Mouse (Mus musculus) lung, embryonic 15.5 days (tissue): ENCODE measurements around the gene Fam227a. TPM values are rescaled to one million over a fixed set of nuclear protein-coding genes. Genes with fewer than 3 reads are reported as not detected.
A peak's percentile ranks its signal among the peaks of the same experiment; 100 is the strongest.

Experiments
- ATAC-seq: fragments of 200-750 bp; cut with Nextera tagmentation; 2 replicates; pipeline ENCODE4 v1.8.0; 2017; ENCODE audit warnings: moderate number of reproducible peaks, borderline replicate concordance; ENCODE audit not compliant: low FRiP score, low TSS enrichment; ENCODE audit errors: extremely low read depth
- H3K27ac ChIP-seq: fragments of 300-500 bp; sonication (generic); 2 replicates; pipeline ENCODE4 v1.5.1; 2015; ENCODE audit warnings: moderate library complexity, mild to moderate bottlenecking, inconsistent platforms
- H3K27me3 ChIP-seq: fragments of 300-500 bp; sonication (generic); 2 replicates; pipeline ENCODE4 v1.6.1; 2015; ENCODE audit warnings: inconsistent platforms
- H3K36me3 ChIP-seq: fragments of 300-500 bp; sonication (generic); 2 replicates; pipeline ENCODE4 v1.6.1; 2015; ENCODE audit warnings: inconsistent platforms
- H3K4me1 ChIP-seq: fragments of 300-500 bp; sonication (generic); 2 replicates; pipeline ENCODE4 v1.6.1; 2015; ENCODE audit warnings: inconsistent platforms
- H3K4me2 ChIP-seq: fragments of 300-500 bp; sonication (generic); 2 replicates; pipeline ENCODE4 v1.6.1; 2015; ENCODE audit warnings: inconsistent platforms, mild to moderate bottlenecking, moderate library complexity
- H3K4me3 ChIP-seq: fragments of 300-500 bp; sonication (generic); 2 replicates; pipeline ENCODE4 v1.5.1; 2015; ENCODE audit warnings: mild to moderate bottlenecking, inconsistent platforms
- H3K9ac ChIP-seq: fragments of 300-500 bp; sonication (generic); 2 replicates; pipeline ENCODE4 v1.6.1; 2015; ENCODE audit warnings: inconsistent platforms
- H3K9me3 ChIP-seq: fragments of 300-500 bp; sonication (generic); 2 replicates; pipeline ENCODE4 v1.6.1; 2016; ENCODE audit warnings: inconsistent platforms
- WGBS: fragments of 180-500 bp; shearing (Covaris S2); methylation state at CpG from one replicate; pipeline ENCODE4 v1.1.7; 2015; 5-methylcytosine and 5-hydroxymethylcytosine counted together
- polyA plus RNA-seq: library from polyadenylated mRNA; unstranded; fragments of >200 nt; fragmentation: Nextera tagmentation; extraction: Ambion mirVana; gene quantifications from 2 replicates; pipeline ENCODE4 v1.2.1, GENCODE M21; 2015

Gene Fam227a
- 1.6 TPM in 2 replicates for polyA plus RNA-seq

DNA sequence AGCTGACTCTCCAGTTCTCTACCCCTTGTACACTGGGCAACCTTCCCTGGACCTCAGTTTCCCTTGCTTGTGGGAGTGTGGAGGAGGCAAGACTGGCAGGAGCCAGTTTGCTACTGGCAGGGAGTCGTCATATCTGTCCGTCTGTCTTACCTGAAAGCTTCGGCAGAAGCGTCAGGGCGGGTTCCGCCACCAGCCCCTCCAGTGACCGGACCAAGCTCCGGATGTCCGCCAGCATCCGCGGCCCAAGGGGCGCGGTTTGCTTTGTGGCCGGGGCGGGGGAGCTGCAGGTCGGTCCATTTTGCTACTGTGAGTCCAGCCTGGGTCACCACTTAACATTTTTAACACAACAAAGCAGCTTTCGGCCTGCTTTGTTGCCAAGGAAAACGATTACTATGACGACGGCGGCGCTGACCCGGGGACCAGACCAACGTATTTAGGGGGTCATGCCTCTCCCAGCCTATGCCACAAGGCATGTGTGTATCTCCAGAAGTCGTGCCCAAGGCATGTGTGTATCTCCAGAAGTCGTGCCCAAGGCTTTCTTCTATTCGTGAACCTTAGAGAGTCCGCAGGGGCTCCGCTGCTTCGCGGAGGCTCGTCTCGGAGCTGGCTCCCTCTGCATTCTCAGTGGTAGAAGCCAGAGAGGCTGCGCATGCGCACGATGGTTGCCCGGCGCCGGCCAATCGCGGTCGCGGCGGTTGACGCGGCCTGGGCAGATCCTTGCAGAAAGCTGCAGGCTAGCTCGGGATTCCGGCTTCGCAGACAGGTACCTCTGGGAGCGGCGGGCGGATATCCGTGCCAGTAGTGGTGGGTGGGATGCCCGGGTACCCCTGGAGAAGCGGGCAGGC is at the start of gene Fam227a, which contains the start of gene Cby1:
TSS of gene Fam227a (minus strand) at position 426 of the 845 bp plus-strand sequence.
TSS of gene Cby1 (plus strand) at position 669 of the 845 bp plus-strand sequence.
- no peaks in the 10 kb centered on the region for H3K9me3 ChIP-seq
- peak within 1 kb of the TSS; percentile 61 for H3K9ac ChIP-seq
- 0 out of 2 replicates have a peak, but pooled peaks cover 2% of the 10 kb centered on the region for H3K36me3 ChIP-seq
- H3K27ac ChIP-seq, result peak within 1 kb of the TSS; percentile 91
- no peaks in the 10 kb centered on the region for H3K27me3 ChIP-seq
- H3K4me3 ChIP-seq, result peak within 1 kb of the TSS; percentile 63
- peak; percentile 79 for ATAC-seq
- peak within 1 kb of the TSS; percentile 87 for H3K4me2 ChIP-seq
- H3K4me1 ChIP-seq, result peaks cover 15% of the 10 kb centered on the region
- under 1% methylated on average over 55 of the region's 55 CpGs for WGBS

- Histone ChIP-seq H3K9me3 (no peaks in the 10 kb centered on the region), H3K4me3 (no peak overlapping the region), H3K27ac (no peak overlapping the region), H3K4me2 (no peak overlapping the region), H3K36me3 (peaks cover 56% of the 10 kb centered on the region), H3K27me3 (no peaks in the 10 kb centered on the region), H3K9ac (no peak overlapping the region), H3K4me1 (no peaks in the 10 kb centered on the region)
- 88% methylated on average over 5 of the region's 5 CpGs for WGBS
- ATAC-seq, result no peak
Measured at GRCm38 (mm10) chr15:79708229-79708822, 49.6 kb upstream of the Fam227a start.

DNA sequence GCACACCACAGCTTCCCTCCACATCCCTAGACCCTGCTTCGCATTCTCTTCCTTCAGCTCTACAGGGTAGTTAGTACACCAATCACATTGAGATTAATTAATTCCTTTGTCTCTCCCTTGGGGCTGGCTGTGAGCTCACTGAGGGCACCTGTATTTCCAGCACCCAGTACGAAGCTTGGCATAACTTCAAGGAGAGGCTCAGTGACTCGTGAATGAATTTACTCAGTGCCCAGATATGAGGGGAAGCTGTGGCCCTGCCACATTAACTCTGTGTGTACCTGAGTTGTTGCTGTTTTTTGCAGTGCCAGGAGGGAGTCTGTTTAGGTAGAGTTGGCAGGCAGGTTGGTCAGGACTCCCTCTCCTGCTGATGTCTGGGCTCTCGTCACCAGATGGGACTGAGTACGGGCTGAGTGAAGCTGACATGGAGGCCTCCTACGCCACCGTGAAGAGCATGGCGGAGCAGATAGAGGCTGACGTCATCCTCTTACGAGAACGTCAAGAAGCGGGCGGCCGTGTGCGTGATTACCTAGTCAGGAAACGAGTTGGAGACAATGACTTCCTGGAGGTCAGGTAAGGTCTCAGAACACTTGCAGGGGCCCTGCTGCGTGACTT is 48.0 kb upstream of the Fam227a start:
- no peak overlapping the region for H3K9ac ChIP-seq
- H3K4me2 ChIP-seq, result no peak overlapping the region
- ATAC-seq, result no peak
- H3K27ac ChIP-seq, result no peak overlapping the region
- WGBS, result 79% methylated on average over 17 of the region's 17 CpGs
- no peaks in the 10 kb centered on the region for H3K4me1 ChIP-seq
- H3K9me3 ChIP-seq, result no peaks in the 10 kb centered on the region
- H3K27me3 ChIP-seq, result no peaks in the 10 kb centered on the region
- H3K36me3 ChIP-seq, result peaks cover 41% of the 10 kb centered on the region
- no peak overlapping the region for H3K4me3 ChIP-seq

DNA sequence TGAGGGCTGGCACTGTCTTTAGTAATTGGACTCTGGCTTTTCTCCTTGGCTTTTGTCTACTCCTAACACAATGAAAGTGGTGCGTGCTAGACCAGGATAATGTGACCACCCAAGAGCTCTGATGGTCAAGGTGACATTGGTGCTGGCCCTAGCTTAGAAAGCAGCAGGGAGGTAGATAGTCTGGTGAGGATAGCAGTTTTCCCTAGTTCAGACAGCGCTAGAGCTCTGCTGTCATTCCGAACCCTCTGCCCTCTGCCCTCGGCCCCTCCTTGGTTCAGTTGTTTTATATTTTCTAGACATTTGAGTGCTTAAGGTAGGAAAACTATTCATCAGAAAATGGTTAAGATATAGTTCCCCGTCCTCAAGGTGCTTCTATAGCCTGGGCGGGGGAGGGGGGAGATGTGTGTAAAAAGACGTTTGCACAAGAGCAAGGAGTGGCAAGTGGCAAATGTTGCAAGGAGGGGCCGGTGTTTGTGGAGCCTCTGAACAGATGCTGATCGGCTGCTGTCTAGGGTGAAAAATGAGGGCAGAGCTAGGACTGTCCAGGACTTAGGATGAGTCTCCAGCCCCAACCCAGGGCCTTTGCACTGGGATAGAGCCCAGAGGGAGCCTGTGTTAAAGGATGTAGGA is 38.9 kb upstream of the Fam227a start:
- Histone ChIP-seq H3K4me2 (no peak overlapping the region), H3K36me3 (peaks cover 10% of the 10 kb centered on the region; the same call in 1 of the 2 replicates), H3K9me3 (no peaks in the 10 kb centered on the region), H3K9ac (no peak overlapping the region), H3K4me1 (peaks cover 15% of the 10 kb centered on the region), H3K4me3 (no peak overlapping the region), H3K27ac (no peak overlapping the region), H3K27me3 (no peaks in the 10 kb centered on the region)
- no peak for ATAC-seq
- WGBS, result 73% methylated on average over 9 of the region's 9 CpGs

- no peak overlapping the region for H3K9ac ChIP-seq
- H3K4me3 ChIP-seq, result no peak overlapping the region
- WGBS, result 86% methylated on average over 6 of the region's 6 CpGs
- peaks cover 22% of the 10 kb centered on the region for H3K4me1 ChIP-seq
- no peak overlapping the region for H3K27ac ChIP-seq
- no peak overlapping the region for H3K4me2 ChIP-seq
- ATAC-seq, result no peak
- H3K9me3 ChIP-seq, result no peaks in the 10 kb centered on the region
- H3K27me3 ChIP-seq, result no peaks in the 10 kb centered on the region
- H3K36me3 ChIP-seq, result peaks cover 10% of the 10 kb centered on the region; the same call in 1 of the 2 replicates
Measured at GRCm38 (mm10) chr15:79697011-79697410, 38.3 kb upstream of the Fam227a start.

DNA sequence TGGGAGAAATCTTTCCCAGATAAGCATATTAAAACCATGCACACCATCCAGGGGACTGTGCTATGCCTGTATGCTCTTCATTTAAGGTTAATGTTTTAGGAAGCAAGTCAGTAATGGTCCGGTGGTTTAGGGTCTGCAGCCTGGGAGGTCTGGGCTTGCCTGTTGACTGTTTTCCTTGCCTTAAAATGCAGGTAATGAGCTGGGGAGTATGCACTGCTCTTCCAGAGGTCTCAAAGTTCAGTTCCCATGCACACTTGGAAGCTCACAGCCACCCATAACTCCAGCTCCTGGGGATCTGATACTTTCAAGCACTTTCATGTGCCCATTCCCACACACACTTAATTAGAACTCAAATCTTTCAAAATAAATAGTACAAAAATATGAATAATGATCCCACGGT is 37.8 kb upstream of the Fam227a start:
- H3K27me3 ChIP-seq, result no peaks in the 10 kb centered on the region
- no peak overlapping the region for H3K4me2 ChIP-seq
- no peak overlapping the region for H3K4me3 ChIP-seq
- no peak overlapping the region for H3K9ac ChIP-seq
- peaks cover 27% of the 10 kb centered on the region for H3K4me1 ChIP-seq
- ATAC-seq, result no peak
- 81% methylated on average over 2 of the region's 2 CpGs for WGBS
- no peaks in the 10 kb centered on the region for H3K9me3 ChIP-seq
- no peak overlapping the region for H3K27ac ChIP-seq
- peaks cover 10% of the 10 kb centered on the region; the same call in 1 of the 2 replicates for H3K36me3 ChIP-seq

- Histone ChIP-seq H3K36me3 (peaks cover 10% of the 10 kb centered on the region; the same call in 1 of the 2 replicates), H3K4me3 (no peak overlapping the region), H3K4me2 (no peak overlapping the region), H3K27me3 (no peaks in the 10 kb centered on the region), H3K4me1 (peaks cover 28% of the 10 kb centered on the region), H3K9ac (no peak overlapping the region), H3K27ac (no peak overlapping the region), H3K9me3 (no peaks in the 10 kb centered on the region)
- WGBS, result 34% methylated on average over 3 of the region's 3 CpGs
- ATAC-seq, result no peak
Measured at GRCm38 (mm10) chr15:79695516-79695915, 36.8 kb upstream of the Fam227a start.

- H3K27ac ChIP-seq, result no peak overlapping the region
- no peaks in the 10 kb centered on the region for H3K27me3 ChIP-seq
- no peak overlapping the region for H3K4me2 ChIP-seq
- 73% methylated on average over 4 of the region's 4 CpGs for WGBS
- H3K36me3 ChIP-seq, result peaks cover 10% of the 10 kb centered on the region; the same call in 1 of the 2 replicates
- no peak overlapping the region for H3K9ac ChIP-seq
- peaks cover 35% of the 10 kb centered on the region for H3K4me1 ChIP-seq
- H3K9me3 ChIP-seq, result no peaks in the 10 kb centered on the region
- no peak for ATAC-seq
- H3K4me3 ChIP-seq, result no peak overlapping the region
Measured at GRCm38 (mm10) chr15:79694512-79694911, 35.8 kb upstream of the Fam227a start.

DNA sequence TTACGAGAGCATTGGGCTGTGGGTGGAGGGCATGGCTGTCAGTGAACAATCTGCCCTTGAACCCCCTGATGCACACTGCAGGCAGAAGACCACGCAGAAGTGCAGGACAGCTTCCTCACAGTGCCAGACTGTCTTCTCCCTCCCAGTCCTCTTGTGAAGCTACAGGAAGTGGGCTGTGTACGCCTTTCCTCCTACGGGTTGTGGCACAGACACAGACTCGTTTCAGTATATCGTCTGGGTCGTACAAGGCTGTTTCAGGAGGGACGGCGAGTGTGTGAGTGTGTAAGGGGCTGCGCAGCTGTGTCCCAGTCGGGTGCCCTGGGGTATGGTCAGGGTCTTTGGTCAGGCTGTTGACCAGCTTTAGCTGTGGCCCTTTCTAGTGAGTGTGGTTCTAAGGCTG is 35.0 kb upstream of the Fam227a start:
- Histone ChIP-seq H3K4me1 (peaks cover 36% of the 10 kb centered on the region), H3K27me3 (no peaks in the 10 kb centered on the region), H3K27ac (no peak overlapping the region), H3K4me3 (no peak overlapping the region), H3K9me3 (no peaks in the 10 kb centered on the region), H3K9ac (no peak overlapping the region), H3K36me3 (peaks cover 10% of the 10 kb centered on the region; the same call in 1 of the 2 replicates), H3K4me2 (no peak overlapping the region; the same call in 1 of the 2 replicates)
- no peak for ATAC-seq
- WGBS, result 68% methylated on average over 11 of the region's 11 CpGs

DNA sequence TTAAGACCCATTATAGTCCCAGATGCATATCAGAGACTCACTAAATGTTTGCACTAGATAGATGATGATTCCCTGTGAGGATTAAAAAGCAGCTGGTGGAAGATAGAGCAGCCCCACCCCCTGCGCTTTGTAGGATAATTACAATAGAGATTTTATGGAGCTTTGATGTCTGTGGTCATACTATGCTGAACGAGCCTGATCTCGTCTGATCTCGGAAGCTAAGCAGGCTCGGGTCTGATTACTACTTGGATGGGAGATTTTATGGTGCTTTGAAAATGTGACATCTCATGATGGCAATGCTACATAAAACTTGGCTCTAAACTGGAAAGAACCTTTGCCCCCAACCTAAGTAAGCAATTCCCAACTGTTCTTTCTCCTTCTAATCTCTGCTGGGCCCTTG is 33.6 kb upstream of the Fam227a start:
- no peak for ATAC-seq
- Histone ChIP-seq H3K27me3 (no peaks in the 10 kb centered on the region), H3K36me3 (peaks cover 10% of the 10 kb centered on the region; the same call in 1 of the 2 replicates), H3K27ac (no peak overlapping the region), H3K9me3 (no peaks in the 10 kb centered on the region), H3K4me1 (peaks cover 36% of the 10 kb centered on the region), H3K4me2 (peak overlapping the region; percentile 98), H3K9ac (no peak overlapping the region), H3K4me3 (no peak overlapping the region)
- WGBS, result 85% methylated on average over 5 of the region's 5 CpGs

GRCm38 (mm10) chr15:79691023-79691508 is 32.3 kb upstream of the Fam227a start:
- H3K4me2 ChIP-seq, result peak overlapping the region; percentile 98
- H3K9me3 ChIP-seq, result no peaks in the 10 kb centered on the region
- peak overlapping the region; percentile 91 for H3K9ac ChIP-seq
- peak; percentile 16 for ATAC-seq
- peaks cover 39% of the 10 kb centered on the region for H3K4me1 ChIP-seq
- peak overlapping the region; percentile 93 for H3K4me3 ChIP-seq
- H3K27me3 ChIP-seq, result no peaks in the 10 kb centered on the region
- H3K27ac ChIP-seq, result peak overlapping the region; percentile 68
- under 1% methylated on average over 43 of the region's 53 CpGs for WGBS
- H3K36me3 ChIP-seq, result 0 out of 2 replicates have a peak, but pooled peaks cover 4% of the 10 kb centered on the region
